Mouse (Mus musculus) liver, embryonic 14.5 days (tissue): Measurements from ENCODE around the gene Pde4d. TPM values are rescaled to one million over a fixed set of nuclear protein-coding genes. Genes with fewer than 3 reads are reported as not detected.

Experiments
- ATAC-seq: fragments of 200-750 bp; cut with Nextera tagmentation; 2 replicates; pipeline ENCODE4 v1.8.0; 2017; ENCODE audit warnings: moderate number of reproducible peaks, mild to moderate bottlenecking, moderate library complexity; ENCODE audit not compliant: insufficient read depth
- DNase-seq, 3 experiments: peaks; one replicate each; pipeline ENCODE4 v3.0.0-alpha.2; 2012 to 2013; ENCODE audit warnings: low read depth in 3 of 3, low spot score in 3 of 3
- H3K27ac ChIP-seq: fragments of 300-500 bp; sonication (generic); 2 replicates; pipeline ENCODE4 v1.5.1; 2014; ENCODE audit warnings: moderate library complexity, mild to moderate bottlenecking, control low read depth, inconsistent platforms
- H3K27me3 ChIP-seq: fragments of 300-500 bp; sonication (generic); 2 replicates; pipeline ENCODE4 v1.6.1; 2014; ENCODE audit warnings: mild to moderate bottlenecking, low read length, moderate library complexity; ENCODE audit not compliant: control insufficient read depth, insufficient read depth
- H3K36me3 ChIP-seq: fragments of 300-500 bp; sonication (generic); replicated peaks from 2 replicates; pipeline ENCODE4 v1.6.1; 2014; ENCODE audit warnings: low read depth; ENCODE audit not compliant: control insufficient read depth, insufficient read depth
- H3K4me1 ChIP-seq, 2 experiments: fragments of 200-500 bp in 1 of 2; fragments of 300-500 bp in 1 of 2; sonication (generic) in 1 of 2; replicated peaks; 2 replicates each; pipeline ENCODE4 v1.6.1; 2012 to 2014; ENCODE audit warnings: antibody characterized with exemption in 1 of 2, inconsistent platforms in 1 of 2, low read length in 1 of 2; ENCODE audit not compliant: control insufficient read depth in 2 of 2, insufficient read depth in 2 of 2
- H3K4me2 ChIP-seq: fragments of 300-500 bp; sonication (generic); 2 replicates; pipeline ENCODE4 v1.6.1; 2014; ENCODE audit warnings: low read depth, mild to moderate bottlenecking, control low read depth, moderate library complexity
- H3K4me3 ChIP-seq, 2 experiments: fragments of 200-500 bp in 1 of 2; fragments of 300-500 bp in 1 of 2; sonication (generic) in 1 of 2; 2 replicates each; pipeline ENCODE4 v1.5.1; 2012 to 2014; ENCODE audit warnings: low read depth in 2 of 2, low read length in 2 of 2, mild to moderate bottlenecking in 2 of 2, control low read depth in 1 of 2, inconsistent platforms in 1 of 2, moderate library complexity in 1 of 2; ENCODE audit not compliant: insufficient read depth in 1 of 2
- H3K9ac ChIP-seq: fragments of 300-500 bp; sonication (generic); replicated peaks from 2 replicates; pipeline ENCODE4 v1.6.1; 2014; ENCODE audit warnings: mild to moderate bottlenecking, control low read depth, moderate library complexity
- H3K9me3 ChIP-seq: fragments of 300-500 bp; sonication (generic); 2 replicates; pipeline ENCODE4 v1.6.1; 2016; ENCODE audit warnings: low read length, mixed read lengths; ENCODE audit not compliant: control insufficient read depth
- CTCF ChIP-seq: IDR thresholded peaks from 2 replicates; pipeline ENCODE4 v1.5.1; 2016; ENCODE audit warnings: antibody characterized with exemption, low read depth, control low read depth
- EP300 ChIP-seq: IDR thresholded peaks from 2 replicates; pipeline ENCODE4 v1.6.1; 2016; ENCODE audit warnings: antibody characterized with exemption, low read depth
- WGBS: fragments of 180-500 bp; shearing (Covaris S2); extraction: QIAGEN DNeasy Blood & Tissue Kit; methylation state at CpG from one replicate; pipeline ENCODE4 v1.1.7; 2014; ENCODE audit not compliant: insufficient replicate concordance; 5-methylcytosine and 5-hydroxymethylcytosine counted together
- polyA plus RNA-seq, 2 experiments: library from polyadenylated mRNA; depleted of rRNA in 1 of 2; stranded (reverse) in 1 of 2; unstranded in 1 of 2; fragments of >200 nt; fragmentation: Nextera tagmentation in 1 of 2; extraction: Ambion mirVana in 1 of 2; gene quantifications; 2 replicates each; pipeline versions ENCODE4 v1.2.1 to v1.2.3; 2012 to 2014

The Pde4d gene
- polyA plus RNA-seq, 2 experiments: 4.9 to 8.6 TPM

GRCm38 (mm10) chr13:108418741-108419507 is 30.8 kb upstream of the Pde4d start:
- TF ChIP-seq EP300 (no peak), CTCF (no peak)
- Histone ChIP-seq H3K4me3 (no peak overlapping the region), H3K4me1 (peaks cover 2 to 7% of the 10 kb centered on the region in 2 experiments; a peak in 3 of 4 replicates), H3K4me2 (no peak overlapping the region), H3K9me3 (no peaks in the 10 kb centered on the region), H3K27me3 (no peaks in the 10 kb centered on the region), H3K36me3 (no peaks in the 10 kb centered on the region), H3K27ac (no peak overlapping the region), H3K9ac (no peak overlapping the region)
- DNase-seq (peak in 2 of 3 experiments; percentile 14 to 31), ATAC-seq (peak; percentile 82)
- 7% methylated on average over 1 of the region's 1 CpGs for WGBS

- no peak for ATAC-seq
- Histone ChIP-seq H3K9ac (no peak overlapping the region), H3K27ac (no peak overlapping the region), H3K36me3 (no peaks in the 10 kb centered on the region), H3K27me3 (no peaks in the 10 kb centered on the region), H3K4me3 (no peak overlapping the region), H3K9me3 (no peaks in the 10 kb centered on the region), H3K4me1 (no peaks in the 10 kb centered on the region), H3K4me2 (no peak overlapping the region)
- 60% methylated on average over 5 of the region's 5 CpGs for WGBS
- no peak for DNase-seq
- TF ChIP-seq CTCF (no peak), EP300 (no peak)
These were observed 23.4 kb upstream of the Pde4d start for GRCm38 (mm10) chr13:108426322-108426721.

- ATAC-seq (no peak), DNase-seq (no peak)
- Histone ChIP-seq H3K27ac (no peak overlapping the region), H3K9ac (no peak overlapping the region), H3K36me3 (no peaks in the 10 kb centered on the region), H3K9me3 (no peaks in the 10 kb centered on the region), H3K27me3 (no peaks in the 10 kb centered on the region), H3K4me1 (no peaks in the 10 kb centered on the region), H3K4me3 (no peak overlapping the region), H3K4me2 (no peak overlapping the region)
- WGBS: 70% methylated on average over 6 of the region's 6 CpGs
- TF ChIP-seq EP300 (no peak), CTCF (no peak)
These were observed 20.9 kb upstream of the Pde4d start for GRCm38 (mm10) chr13:108428809-108429208.

GRCm38 (mm10) chr13:108429623-108430022 is 20.1 kb upstream of the Pde4d start:
- Histone ChIP-seq H3K4me3 (no peak overlapping the region), H3K27ac (no peak overlapping the region), H3K4me2 (no peak overlapping the region), H3K27me3 (no peaks in the 10 kb centered on the region), H3K36me3 (no peaks in the 10 kb centered on the region), H3K9ac (no peak overlapping the region), H3K4me1 (no peaks in the 10 kb centered on the region), H3K9me3 (no peaks in the 10 kb centered on the region)
- no peak for DNase-seq
- ATAC-seq: no peak
- 69% methylated on average over 2 of the region's 2 CpGs for WGBS
- TF ChIP-seq EP300 (no peak), CTCF (no peak)

GRCm38 (mm10) chr13:108431776-108432175 is 18.0 kb upstream of the Pde4d start:
- no peak for TF ChIP-seq EP300
- TF ChIP-seq CTCF: no peak
- no peak overlapping the region for H3K9ac ChIP-seq

More at GRCm38 (mm10) chr13:108431776-108432175, 18.0 kb upstream of the Pde4d start:
- Histone ChIP-seq H3K9me3 (no peaks in the 10 kb centered on the region), H3K27me3 (no peaks in the 10 kb centered on the region), H3K4me2 (no peak overlapping the region), H3K4me1 (no peaks in the 10 kb centered on the region), H3K36me3 (no peaks in the 10 kb centered on the region), H3K27ac (no peak overlapping the region), H3K4me3 (no peak overlapping the region)
- ATAC-seq: no peak
- no peak for DNase-seq
- WGBS: 61% methylated on average over 3 of the region's 3 CpGs
